Mouse (Mus musculus) fibroblast of lung, adult 2 months (primary cell): ENCODE results near the gene Got1.
A peak's percentile ranks its signal among the peaks of the same experiment; 100 is the strongest.

Experiments used
- DNase-seq: peaks from one replicate; pipeline ENCODE4 v3.0.0-alpha.2; 2011; ENCODE audit warnings: low read depth

Got1 gene

DNA sequence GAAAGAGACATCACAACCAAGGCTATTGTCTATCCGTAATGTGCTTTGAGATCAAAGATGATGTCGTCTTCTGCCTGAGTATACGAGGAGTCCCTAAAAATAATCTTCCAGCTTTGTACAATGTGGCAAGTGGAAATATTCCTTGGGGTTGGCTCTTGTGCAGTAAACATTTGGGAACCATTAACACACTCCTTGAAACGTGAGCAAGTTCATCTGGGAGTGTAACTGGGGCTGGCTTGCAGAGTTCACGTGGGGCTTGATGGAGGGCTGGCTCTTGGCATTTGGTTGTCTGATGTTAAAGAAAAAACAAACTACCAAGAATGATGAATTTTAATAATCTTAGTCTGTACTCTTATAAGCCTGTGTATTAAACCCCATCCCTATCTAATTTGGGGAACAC lies 45.0 kb downstream of the Got1 start:
- DNase-seq: no peak

DNA sequence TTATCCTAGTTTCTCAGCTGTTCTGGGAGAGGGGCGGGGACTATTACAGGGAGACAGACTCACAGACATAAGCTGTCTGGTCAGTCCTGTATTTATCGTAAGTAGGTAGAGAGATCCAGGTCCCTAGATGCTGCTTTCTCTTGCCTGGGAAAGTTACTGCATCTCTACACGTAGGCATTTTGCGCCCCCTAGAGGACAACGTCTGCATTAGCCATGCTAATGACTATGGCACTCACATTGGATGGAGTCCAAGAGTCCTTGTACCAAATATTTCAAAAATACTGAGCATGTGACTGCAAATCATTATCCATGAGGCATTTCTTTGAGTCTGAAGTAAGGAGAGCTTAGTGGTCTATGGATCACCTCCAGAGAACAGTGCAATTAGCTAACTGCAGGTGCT lies 45.5 kb downstream of the Got1 start:
- DNase-seq: peak; percentile 27

DNA sequence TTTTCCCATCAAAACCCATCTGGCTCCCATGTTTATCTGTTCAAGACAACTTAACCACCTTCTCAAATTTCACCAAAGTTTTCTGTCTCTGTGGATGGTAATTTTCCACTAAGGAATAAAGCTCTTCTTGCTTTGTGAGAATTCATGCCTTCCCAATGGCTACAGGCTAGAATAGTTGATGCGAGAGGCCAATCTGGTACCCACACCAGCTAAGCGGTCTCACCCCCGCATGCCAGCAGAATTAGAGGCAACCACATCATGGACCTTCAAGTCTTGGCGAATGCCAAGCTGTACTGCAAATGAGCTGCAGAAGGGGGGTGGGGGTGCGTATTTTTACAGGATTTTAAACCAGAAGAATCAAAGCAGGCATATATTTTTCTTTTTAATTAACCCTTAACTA lies 47.0 kb downstream of the Got1 start:
- no peak for DNase-seq

DNA sequence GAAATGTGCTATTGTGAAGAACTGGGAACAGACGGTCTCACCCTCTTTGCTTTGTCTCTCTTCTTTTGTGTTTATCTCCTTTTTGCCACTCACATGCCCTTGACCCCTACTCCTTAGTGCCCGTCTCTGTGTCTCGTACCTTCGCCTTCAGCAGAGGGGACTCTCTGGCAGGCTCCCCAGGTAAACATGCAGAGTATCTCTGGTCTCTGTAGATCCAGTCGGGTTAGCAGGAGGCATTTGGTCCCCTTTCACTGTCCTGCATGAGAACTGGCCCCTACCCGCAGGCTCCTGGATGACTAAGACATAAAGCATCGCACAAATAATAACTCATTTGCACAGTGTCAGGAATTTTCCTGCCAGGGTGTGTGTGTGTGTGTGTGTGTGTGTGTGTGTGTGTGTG lies 48.3 kb downstream of the Got1 start:
- no peak for DNase-seq

DNA sequence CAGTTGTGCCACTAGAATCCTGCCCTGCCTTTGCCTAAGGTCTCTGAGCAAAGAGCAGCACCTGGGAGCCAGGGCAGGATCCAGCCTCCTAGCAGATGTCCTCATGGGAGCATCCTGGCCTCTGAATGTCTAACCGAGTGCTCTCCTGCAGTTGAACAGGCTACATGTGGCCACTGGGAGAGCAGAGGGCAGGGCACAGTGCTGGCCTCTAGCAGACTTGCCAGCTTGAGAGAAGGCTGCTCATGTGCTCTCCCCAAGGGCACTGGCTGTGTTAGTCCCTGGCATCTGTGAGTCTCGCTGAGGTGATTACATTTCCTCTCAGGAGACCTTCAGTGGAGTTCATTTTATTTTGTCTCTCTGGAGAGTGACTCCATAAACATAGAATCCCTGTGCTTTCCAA lies 48.8 kb downstream of the Got1 start:
- DNase-seq: no peak

DNA sequence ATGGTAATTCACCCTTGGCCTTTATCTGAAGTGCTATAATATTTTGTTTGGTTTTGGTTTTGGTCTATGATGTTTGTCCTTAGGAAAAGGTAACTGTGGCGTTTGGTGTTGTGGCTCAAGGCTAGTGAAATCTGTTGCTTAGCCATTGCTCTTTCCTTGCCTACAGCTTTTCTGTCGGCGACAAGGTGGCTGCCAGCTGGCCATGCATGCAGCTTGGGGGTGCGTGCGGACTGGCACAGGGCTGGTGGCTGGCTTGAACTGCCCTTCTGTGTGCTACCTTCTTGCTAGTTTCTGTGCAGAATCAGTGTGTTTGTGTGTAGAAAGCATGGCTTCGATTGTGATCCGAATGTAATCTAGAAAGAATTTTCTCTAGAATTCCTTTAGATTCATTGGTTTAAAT lies 51.6 kb downstream of the Got1 start:
- no peak for DNase-seq

DNA sequence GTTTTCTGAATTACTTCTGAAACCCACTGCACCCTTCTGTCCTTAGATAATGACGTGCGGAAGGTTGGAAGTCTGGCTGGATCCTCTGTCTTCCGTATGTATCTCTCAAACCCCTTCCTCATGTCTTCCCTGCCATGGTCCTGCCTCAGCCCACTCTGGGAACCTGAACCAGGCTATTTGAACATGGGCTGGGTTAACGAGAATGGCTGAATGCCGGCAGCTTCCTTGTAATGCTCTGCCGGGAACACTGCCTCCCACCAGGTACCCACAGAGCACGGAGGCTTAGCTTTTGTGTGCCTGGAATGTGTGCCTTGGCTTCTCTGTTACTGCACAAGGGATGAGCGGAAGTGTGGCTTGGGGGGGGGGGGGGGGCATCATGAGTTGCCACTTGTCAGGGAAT lies 52.1 kb downstream of the Got1 start:
- DNase-seq: no peak

DNA sequence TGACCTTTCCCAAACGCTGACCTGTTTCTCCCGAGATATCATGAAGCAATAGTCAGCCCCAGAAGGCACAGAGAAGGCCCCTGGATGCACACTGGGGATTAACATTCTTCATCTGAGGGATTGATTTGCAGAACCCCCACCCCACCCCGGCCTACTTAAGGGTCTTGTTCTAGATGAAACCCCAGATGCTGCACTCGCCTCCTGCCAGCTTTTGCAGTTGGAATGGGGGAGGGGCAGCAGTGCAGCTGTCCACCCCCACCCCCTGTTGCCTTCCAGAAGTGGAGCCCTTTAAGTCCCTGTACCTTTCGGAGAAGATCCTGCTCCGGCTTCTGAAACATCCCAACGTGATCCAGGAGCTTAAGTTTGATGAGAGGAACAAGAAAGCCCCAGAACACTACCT lies 55.1 kb downstream of the Got1 start:
- no peak for DNase-seq

DNA sequence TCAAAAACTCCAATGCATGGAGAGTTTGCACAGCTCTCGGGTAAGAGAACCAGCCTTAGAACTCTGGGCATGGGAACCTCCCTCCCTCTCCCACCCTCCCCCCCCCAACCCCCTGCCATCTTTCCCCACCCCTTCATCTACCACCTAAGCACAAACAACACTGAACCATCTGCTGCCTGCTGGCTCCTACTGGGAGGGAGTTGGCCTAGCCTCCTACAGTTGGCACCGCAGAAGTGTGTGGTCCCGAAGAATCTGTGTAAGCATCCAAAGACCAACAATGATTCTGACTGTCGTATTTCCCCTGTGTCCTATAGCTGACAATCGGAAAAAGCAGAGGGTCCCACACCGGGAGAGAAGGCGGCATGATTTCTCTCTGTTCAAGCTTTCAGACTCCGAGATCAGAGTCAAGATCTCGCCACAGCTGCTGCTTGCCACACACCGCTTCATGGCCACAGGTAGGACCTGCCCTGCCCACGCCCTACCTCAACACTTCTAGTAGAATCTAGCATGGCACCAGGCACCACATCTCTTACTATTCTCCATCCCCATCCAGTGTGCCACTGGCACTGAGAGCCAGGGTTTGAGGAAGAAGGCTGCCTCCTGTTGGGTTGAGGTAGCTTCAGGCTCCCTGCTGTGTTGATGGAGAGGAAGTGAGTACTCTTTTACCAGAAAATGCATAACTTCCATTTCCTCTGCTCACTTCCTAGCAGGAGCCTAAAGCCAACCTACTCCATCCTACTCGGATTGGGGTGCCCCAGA lies 56.3 kb downstream of the Got1 start:
- no peak for DNase-seq

DNA sequence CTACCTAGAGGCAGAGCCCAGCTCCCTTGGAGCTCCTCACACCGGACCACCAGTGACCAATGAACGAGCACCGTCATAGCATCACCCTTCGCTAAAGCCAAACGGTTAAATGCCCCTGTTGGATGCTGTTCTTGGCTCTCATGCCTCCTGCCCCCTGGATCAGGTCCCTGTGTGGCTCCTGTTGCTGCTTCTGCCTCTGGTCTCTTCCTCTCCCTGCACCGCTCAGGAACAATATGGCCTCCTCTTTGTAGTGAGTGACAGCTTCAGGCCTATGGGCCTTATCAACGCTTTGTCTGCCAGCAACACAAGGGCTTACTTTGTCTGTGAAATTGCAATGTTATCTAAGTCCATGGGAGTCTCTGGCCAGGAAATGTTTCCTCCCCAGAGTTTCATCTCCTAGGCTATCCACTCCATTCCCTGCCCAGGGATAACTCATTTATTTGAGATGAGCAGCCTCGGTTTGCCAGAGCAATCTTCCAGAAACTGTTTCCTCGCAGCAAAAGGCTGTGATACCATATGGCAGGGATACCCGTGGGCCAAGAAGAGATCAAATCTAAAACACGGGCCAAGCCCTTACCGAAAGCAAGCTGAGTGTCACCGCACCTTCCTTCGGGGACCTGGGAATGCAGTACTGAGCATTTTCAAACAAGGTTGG lies 58.7 kb downstream of the Got1 start:
- no peak for DNase-seq

DNA sequence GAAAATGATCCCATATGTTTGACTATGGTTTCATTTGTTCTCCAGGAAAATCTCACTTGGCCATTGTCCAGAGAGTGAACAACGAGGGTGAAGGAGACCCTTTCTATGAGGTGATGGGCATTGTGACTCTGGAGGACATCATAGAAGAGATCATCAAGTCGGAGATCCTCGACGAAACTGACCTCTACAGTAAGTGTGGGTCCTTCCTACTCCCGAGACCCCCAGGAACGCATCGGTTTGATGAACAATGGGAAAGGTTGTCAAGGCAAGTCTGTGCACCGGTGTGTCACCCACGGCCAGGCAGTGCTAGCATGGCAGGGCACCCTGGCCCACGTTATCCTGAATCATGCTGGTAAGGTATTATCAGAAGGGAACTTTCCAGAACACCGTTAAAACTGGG lies 59.3 kb downstream of the Got1 start:
- no peak for DNase-seq

DNA sequence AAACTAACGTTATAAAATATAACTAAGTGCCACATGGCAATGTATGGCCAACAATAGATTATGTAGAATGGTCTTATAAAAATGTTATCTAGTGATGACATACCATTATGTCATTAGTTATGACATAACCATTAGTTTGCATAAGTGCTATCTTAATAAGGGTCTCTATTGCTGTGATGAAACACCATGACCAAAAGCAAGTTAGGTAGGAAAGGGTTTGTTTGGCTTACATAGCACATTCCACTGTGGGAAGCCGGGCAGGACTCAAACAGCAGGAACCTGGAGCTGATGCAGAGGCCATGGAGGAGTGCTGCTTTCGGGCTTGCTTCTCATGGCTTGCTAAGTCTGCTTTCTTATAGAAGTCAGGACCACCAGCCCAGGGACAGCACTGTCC lies 60.1 kb downstream of the Got1 start:
- DNase-seq: no peak

DNA sequence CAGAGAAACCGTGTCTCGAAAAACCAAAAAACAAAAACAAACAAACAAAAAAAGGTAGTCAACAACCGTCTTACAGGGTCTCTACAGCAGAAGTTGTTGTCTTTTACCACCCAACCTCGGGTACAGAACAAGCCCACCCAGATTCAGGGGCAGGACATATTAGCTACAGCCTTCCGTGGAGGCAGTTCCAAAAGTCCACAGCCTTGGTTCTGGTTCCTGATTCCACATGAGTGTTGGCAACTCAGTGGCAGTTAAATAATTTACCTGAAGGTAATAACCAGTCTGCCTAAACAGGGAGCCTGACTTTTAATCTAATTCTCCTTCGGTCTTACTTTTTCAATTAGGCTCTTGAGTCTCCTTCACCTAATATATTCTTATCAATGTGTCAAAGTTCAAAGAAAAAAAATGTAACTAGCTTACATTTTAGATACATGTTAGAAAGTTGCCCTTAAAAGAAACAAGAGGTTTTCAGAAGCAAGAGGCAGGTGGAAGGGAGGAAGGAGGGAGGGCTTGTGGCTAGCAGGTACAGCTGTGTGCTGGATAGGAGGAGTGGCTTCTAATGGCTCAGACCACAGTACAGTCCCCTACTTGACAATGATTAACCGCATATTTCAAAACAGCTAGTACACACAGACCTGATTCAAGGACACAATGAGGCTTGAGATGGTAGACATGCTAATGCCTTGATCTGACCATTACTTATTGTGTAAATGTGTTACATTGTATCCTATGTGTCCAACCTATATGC lies 60.7 kb downstream of the Got1 start:
- DNase-seq: no peak

DNA sequence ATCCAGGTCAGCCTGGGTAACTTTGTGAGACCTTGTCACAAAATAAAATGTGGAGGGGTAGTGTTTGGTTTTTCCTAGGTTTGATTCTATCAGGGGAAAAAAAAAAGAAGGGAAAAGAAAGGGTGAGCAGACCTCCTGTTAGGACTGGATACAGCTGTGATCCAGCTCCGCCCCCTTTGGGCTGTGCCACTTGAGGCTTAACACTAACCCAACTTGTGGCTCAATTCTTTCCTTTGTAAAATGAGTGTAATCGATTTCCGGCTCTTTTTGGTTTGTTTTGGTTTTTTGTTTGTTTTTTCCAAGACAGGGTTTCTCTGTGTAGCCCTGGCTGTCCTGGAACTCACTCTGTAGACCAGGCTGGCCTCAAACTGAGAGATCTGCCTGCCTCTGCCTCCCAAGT lies 62.3 kb downstream of the Got1 start:
- no peak for DNase-seq

DNA sequence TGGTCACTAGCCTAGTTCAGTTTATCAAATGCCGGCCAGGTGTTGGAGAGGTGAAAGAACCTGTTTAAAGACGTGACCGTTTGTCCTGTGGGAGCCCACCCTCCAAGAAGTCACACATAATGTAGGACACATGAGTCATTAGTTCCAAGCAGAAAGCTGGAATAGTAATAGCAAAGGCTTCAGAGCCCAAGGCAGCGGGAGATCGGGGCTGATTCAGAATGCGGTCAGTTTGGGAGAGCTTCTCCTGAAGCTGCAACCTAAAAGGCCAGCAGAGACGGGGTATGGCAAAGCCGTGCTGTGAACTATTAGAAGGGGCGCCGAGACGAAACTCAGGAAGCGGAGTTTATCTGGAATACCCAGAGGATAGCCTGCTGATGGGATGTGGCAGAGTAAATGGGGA lies 63.9 kb downstream of the Got1 start:
- DNase-seq: no peak

DNA sequence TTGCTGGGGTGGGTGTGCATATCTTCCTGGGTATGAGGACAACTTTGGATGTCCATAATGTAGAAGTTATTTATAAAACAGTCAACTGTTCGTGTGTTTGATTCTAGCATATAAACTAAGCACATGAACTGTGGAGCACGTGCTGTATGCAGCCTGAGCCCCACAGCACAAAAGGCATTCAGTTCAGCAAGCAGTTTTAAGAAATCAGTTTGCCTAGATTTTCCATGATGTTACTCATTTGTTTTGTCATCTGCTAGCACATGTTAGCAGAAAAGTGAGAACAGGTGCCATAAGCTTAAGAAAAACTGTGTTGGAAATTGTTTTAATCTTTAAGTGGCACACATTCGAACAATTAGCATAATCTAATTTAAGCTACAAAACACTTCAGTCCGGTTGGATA lies 64.5 kb downstream of the Got1 start:
- no peak for DNase-seq

DNA sequence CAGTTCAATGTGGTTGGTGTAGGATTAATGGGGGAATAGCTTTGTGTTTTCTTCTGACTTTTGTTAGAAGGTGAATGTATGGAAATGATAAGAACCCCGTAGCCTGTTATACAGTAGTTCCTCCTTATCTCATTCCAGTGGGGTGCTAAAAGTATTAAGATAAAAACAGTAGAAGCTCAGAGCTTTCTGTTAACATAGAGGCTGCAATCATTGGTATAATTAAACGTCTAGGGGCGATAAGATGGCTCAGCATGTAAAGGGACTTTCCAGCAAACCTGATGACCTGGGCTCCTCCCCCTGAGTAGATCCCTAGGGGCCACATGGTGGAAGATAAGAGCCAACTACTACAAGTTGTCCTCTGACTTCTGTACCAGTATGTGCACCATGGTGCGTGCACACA lies 71.4 kb downstream of the Got1 start:
- no peak for DNase-seq

DNA sequence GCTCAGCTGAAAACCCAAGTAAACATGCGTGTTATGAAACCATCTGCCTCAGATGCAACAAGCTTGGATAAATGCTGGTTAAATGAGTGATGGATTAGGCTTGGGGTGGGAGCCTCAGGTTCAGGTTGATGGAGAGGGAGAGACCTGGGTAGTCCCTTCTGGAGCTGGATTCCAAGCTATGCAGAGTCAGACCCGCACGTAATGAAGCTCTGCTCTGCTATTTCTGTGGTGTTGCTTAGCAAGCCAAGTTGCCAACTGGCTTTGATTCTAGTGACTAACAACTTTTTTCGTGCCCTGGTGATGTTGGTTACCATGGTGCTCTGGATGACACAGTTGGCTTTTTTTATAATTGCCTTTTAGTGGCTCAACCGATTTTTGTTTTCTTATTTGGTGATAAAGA lies 72.2 kb downstream of the Got1 start:
- DNase-seq: peak; percentile 13

DNA sequence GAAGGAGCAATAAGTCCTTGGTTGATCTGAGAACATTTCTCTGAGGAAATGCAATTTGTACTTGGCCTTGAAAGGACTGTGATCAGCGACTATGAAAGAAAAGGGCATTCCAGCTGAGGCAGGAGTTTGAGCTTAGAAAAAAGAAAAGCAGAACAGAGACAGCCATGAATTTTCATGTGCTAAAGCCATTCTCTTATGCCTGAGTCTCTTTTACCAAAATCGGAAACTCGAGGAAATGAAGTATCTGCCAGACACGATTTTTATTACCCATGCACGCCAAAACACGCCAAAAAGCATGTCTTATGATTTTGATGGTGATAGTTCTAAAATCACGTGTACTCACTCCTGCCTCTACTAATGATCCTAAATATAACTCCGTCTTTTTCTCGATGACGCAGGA lies 72.8 kb downstream of the Got1 start:
- no peak for DNase-seq
